Mouse (Mus musculus) ovary, adult 2 months (tissue): ENCODE data around the gene Ufm1. TPM values are rescaled to one million over a fixed set of nuclear protein-coding genes. Genes with fewer than 3 reads are reported as not detected.

Experiments used
- polyA plus RNA-seq: library from polyadenylated mRNA; depleted of rRNA; stranded (reverse); fragments of >200 nt; gene quantifications from 2 replicates; pipeline ENCODE4 v1.2.3, GENCODE M21; 2012; rRNA removed

Gene Ufm1
- polyA plus RNA-seq = 3.0 and 3.1 TPM in 2 replicates

DNA sequence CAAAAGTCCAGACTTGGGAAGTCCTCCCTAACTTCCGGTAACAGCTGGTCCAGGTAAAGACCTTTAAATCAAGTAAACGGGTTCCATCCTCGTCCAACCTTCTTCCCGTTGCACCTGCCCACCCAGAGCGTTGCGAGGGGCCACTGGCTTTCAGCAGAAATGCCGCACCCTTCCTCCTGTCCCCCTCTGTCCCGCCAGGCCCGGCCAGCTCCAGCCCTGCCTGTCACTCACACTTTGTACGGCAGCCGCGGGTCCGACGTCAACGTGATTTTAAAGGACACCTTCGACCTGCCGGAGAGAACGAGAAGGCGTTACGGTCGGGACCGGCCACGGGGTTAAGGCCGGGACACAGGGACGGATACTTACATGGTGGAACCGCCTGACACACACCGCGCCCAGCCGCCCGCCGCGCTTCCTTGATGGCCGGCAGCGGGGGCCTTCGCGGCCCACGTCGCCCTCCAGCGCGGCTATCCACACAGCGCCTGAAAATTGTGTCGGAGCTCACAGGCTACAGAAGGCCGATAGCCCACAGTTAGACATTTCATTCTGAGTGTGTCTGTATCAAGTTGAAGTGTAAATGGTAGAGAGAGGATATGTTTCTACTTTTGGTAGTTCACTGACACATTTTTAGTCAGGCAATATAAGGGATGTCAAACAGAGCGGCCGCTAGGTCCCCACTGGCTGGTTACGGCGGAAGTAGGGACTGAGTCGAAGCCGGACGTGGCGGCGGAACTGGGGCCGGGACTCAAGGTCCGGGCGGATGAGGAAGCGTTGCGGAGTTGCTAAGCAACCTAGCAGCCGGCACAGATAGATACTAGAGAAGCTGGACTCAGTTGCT is at the start of gene Ufm1:
Ufm1 (minus strand) TSS at position 448 of the 838 bp plus-strand sequence.

GRCm38 (mm10) chr3:53844786-53845185 is 18.8 kb downstream of the Ufm1 start, which contains the start of gene Gm10985:
TSS of gene Gm10985 (plus strand) at chr3:53845086.

Other genes starting within 250 kb of the Ufm1 start
- 1.9 and 2.8 TPM in 2 replicates for gene Frem2, start 206.5 kb downstream of the Ufm1 start, polyA plus RNA-seq
- not detected in 2 replicates for gene Gm10985, start 18.7 kb downstream of the Ufm1 start, polyA plus RNA-seq